Mouse (Mus musculus) hindbrain, postnatal 0 days (tissue): ENCODE results near the gene Ahdc1. TPM values are rescaled to one million over a fixed set of nuclear protein-coding genes. Genes with fewer than 3 reads are reported as not detected.
A peak's percentile ranks its signal among the peaks of the same experiment; 100 is the strongest.

Experiments
- ATAC-seq: fragments of 200-750 bp; cut with Nextera tagmentation; 2 replicates; pipeline ENCODE4 v1.8.0; 2017; ENCODE audit warnings: mild to moderate bottlenecking, moderate TSS enrichment, moderate library complexity
- DNase-seq: peaks from one replicate; pipeline ENCODE4 v3.0.0-alpha.2; 2015; ENCODE audit warnings: low spot score
- H3K27ac ChIP-seq: fragments of 300-500 bp; sonication (generic); 2 replicates; pipeline ENCODE4 v1.5.1; 2014; ENCODE audit warnings: mild to moderate bottlenecking
- H3K27me3 ChIP-seq: fragments of 300-500 bp; sonication (generic); 2 replicates; pipeline ENCODE4 v1.6.1; 2014; ENCODE audit warnings: low read length, mixed read lengths; ENCODE audit not compliant: insufficient read depth
- H3K36me3 ChIP-seq: fragments of 300-500 bp; sonication (generic); 2 replicates; pipeline ENCODE4 v1.6.1; 2014; ENCODE audit warnings: low read length, mixed read lengths; ENCODE audit not compliant: insufficient read depth
- H3K4me1 ChIP-seq: fragments of 300-500 bp; sonication (generic); 2 replicates; pipeline ENCODE4 v1.6.1; 2014; ENCODE audit warnings: antibody characterized with exemption, low read length, mixed read lengths; ENCODE audit not compliant: insufficient read depth
- H3K4me2 ChIP-seq: fragments of 300-500 bp; sonication (generic); 2 replicates; pipeline ENCODE4 v1.6.1; 2014; ENCODE audit warnings: low read depth, mild to moderate bottlenecking, low read length, moderate library complexity, mixed read lengths
- H3K4me3 ChIP-seq: fragments of 300-500 bp; sonication (generic); 2 replicates; pipeline ENCODE4 v1.5.1; 2014; ENCODE audit warnings: low read length
- H3K9ac ChIP-seq: fragments of 300-500 bp; sonication (generic); replicated peaks from 2 replicates; pipeline ENCODE4 v1.6.1; 2014; ENCODE audit warnings: mild to moderate bottlenecking, low read length, moderate library complexity, mixed read lengths
- H3K9me3 ChIP-seq: fragments of 300-500 bp; sonication (generic); 2 replicates; pipeline ENCODE4 v1.6.1; 2016; ENCODE audit warnings: low read length, mixed read lengths
- CTCF ChIP-seq: IDR thresholded peaks from 2 replicates; pipeline ENCODE4 v1.5.1; 2016; ENCODE audit warnings: antibody characterized with exemption, control low read depth, low read depth
- WGBS: fragments of 180-500 bp; shearing (Covaris S2); extraction: QIAGEN DNeasy Blood & Tissue Kit; methylation state at CpG from one replicate; pipeline ENCODE4 v1.1.7; 2014; 5-methylcytosine and 5-hydroxymethylcytosine counted together
- polyA plus RNA-seq: library from polyadenylated mRNA; unstranded; fragments of >200 nt; fragmentation: Nextera tagmentation; extraction: Ambion mirVana; gene quantifications from 2 replicates; pipeline ENCODE4 v1.2.1, GENCODE M21; 2015
- total RNA-seq: library from RNA; depleted of rRNA; stranded (reverse); fragments of >200 nt; gene quantifications from 2 replicates; pipeline ENCODE4 v1.2.3, GENCODE M21; 2014

Ahdc1 gene
- total and polyA plus RNA-seq, 2 experiments from 2014 or later, result 10.8 to 106 TPM

- no peak overlapping the region for H3K9ac ChIP-seq
- H3K4me2 ChIP-seq, result no peak overlapping the region
These were observed 33.0 kb downstream of the Ahdc1 start for GRCm38 (mm10) chr4:133043798-133044646.

GRCm38 (mm10) chr4:133044647-133045094, 33.6 kb downstream of the Ahdc1 start:
- Histone ChIP-seq H3K27ac (peak overlapping the region; percentile 84), H3K4me1 (peaks cover 82% of the 10 kb centered on the region), H3K9ac (no peak overlapping the region), H3K27me3 (no peaks in the 10 kb centered on the region), H3K9me3 (no peaks in the 10 kb centered on the region), H3K36me3 (no peaks in the 10 kb centered on the region), H3K4me3 (no peak overlapping the region), H3K4me2 (no peak overlapping the region)
- WGBS, result 32% methylated on average over 6 of the region's 6 CpGs
- ATAC-seq (no peak), DNase-seq (no peak)
- no peak for TF ChIP-seq CTCF

More at GRCm38 (mm10) chr4:133043798-133044646, 33.0 kb downstream of the Ahdc1 start:
- H3K4me1 ChIP-seq, result peaks cover 76% of the 10 kb centered on the region
- ATAC-seq, result no peak
- WGBS, result 33% methylated on average over 6 of the region's 6 CpGs
- no peaks in the 10 kb centered on the region for H3K36me3 ChIP-seq
- no peaks in the 10 kb centered on the region for H3K9me3 ChIP-seq
- TF ChIP-seq CTCF, result no peak
- no peak overlapping the region for H3K4me3 ChIP-seq
- H3K27me3 ChIP-seq, result no peaks in the 10 kb centered on the region
- no peak for DNase-seq
- peak overlapping the region; percentile 84 for H3K27ac ChIP-seq

GRCm38 (mm10) chr4:133045771-133046474, 34.9 kb downstream of the Ahdc1 start:
- H3K27ac ChIP-seq, result peak overlapping the region; percentile 84
- no peak for TF ChIP-seq CTCF
- WGBS, result 37% methylated on average over 11 of the region's 11 CpGs
- ATAC-seq, result no peak
- H3K9me3 ChIP-seq, result no peaks in the 10 kb centered on the region
- H3K9ac ChIP-seq, result peak overlapping the region; percentile 45; the same call in 1 of the 2 replicates
- H3K36me3 ChIP-seq, result no peaks in the 10 kb centered on the region
- no peaks in the 10 kb centered on the region for H3K27me3 ChIP-seq
- H3K4me2 ChIP-seq, result 0 out of 2 replicates have a peak overlapping the region, but pooled peaks have one; percentile 13
- no peak overlapping the region for H3K4me3 ChIP-seq
- DNase-seq, result no peak
- H3K4me1 ChIP-seq, result peaks cover 95% of the 10 kb centered on the region

- WGBS, result 24% methylated on average over 12 of the region's 12 CpGs
- peak overlapping the region; percentile 27; the same call in 1 of the 2 replicates for H3K4me2 ChIP-seq
- peak; percentile 22 for ATAC-seq
- H3K4me3 ChIP-seq, result no peak overlapping the region
- no peak for DNase-seq
- H3K4me1 ChIP-seq, result peaks cover 98% of the 10 kb centered on the region
- no peaks in the 10 kb centered on the region for H3K36me3 ChIP-seq
- peak overlapping the region; percentile 43; the same call in 1 of the 2 replicates for H3K9ac ChIP-seq
- H3K27me3 ChIP-seq, result no peaks in the 10 kb centered on the region
- no peak for TF ChIP-seq CTCF
- H3K27ac ChIP-seq, result peak overlapping the region; percentile 84
- no peaks in the 10 kb centered on the region for H3K9me3 ChIP-seq
These were observed 35.8 kb downstream of the Ahdc1 start for GRCm38 (mm10) chr4:133046691-133047352.

- Histone ChIP-seq H3K27me3 (no peaks in the 10 kb centered on the region), H3K9me3 (no peaks in the 10 kb centered on the region), H3K36me3 (no peaks in the 10 kb centered on the region), H3K4me1 (peaks cover 98% of the 10 kb centered on the region), H3K4me2 (peak overlapping the region; percentile 27; the same call in 1 of the 2 replicates), H3K27ac (peak overlapping the region; percentile 84), H3K9ac (peak overlapping the region; percentile 43; the same call in 1 of the 2 replicates), H3K4me3 (no peak overlapping the region)
- WGBS, result 5% methylated on average over 14 of the region's 16 CpGs
- no peak for TF ChIP-seq CTCF
- ATAC-seq (peak; percentile 28; the same call in 1 of the 2 replicates), DNase-seq (peak; percentile 79)
These were observed 36.5 kb downstream of the Ahdc1 start for GRCm38 (mm10) chr4:133047353-133048105.
